Mouse (Mus musculus): Measurements from ENCODE around the gene Dynlrb1.

The Dynlrb1 gene

DNA sequence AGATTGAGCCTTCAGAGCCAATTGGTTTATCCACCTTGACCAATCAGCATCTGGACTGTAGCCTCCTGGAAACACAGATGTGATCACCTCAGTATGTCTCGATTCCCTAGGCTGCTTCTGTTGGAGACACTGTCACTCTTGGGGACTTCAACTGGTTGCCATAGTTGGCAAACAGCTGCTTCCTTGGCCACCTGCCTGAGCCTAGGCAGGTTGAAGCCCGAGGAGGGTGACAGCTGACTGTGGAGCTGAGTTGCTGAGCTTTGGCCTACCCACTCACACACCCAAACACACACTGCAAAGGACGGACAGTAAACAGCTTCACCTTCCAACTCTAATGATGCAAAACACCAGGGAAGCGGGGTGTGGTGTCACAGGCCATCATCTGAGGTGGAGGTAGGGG lies 47.5 kb downstream of the Dynlrb1 start:
- no peak for DNase-seq (ENCODE audit: low spot score)

DNA sequence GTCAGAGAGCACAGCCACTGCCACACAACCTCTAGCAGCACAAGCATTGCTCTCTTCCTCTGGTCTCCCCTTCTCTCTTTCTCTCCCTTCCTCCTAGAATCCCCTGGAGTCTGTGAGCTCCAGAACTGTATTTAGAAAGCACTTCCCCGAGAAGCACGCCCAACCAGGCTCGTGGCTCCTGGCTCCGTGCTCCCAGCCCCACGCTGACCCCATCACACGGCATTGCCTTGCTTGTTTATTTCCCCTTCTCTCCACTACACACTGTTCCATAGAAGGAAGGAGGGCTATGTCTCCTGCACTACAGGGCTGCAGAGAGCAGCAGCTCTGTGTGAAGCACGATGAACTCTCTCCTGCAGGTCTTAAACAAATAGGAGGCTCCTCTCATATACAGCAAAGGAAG lies 48.3 kb downstream of the Dynlrb1 start:
- no peak for DNase-seq (ENCODE audit: low spot score)

GRCm38 (mm10) chr2:155285744-155286143 lies 49.4 kb downstream of the Dynlrb1 start:
- no peak for DNase-seq (ENCODE audit: low spot score)

- DNase-seq (ENCODE audit: low spot score), result no peak
These were observed 51.3 kb downstream of the Dynlrb1 start for GRCm38 (mm10) chr2:155287456-155288250.

DNA sequence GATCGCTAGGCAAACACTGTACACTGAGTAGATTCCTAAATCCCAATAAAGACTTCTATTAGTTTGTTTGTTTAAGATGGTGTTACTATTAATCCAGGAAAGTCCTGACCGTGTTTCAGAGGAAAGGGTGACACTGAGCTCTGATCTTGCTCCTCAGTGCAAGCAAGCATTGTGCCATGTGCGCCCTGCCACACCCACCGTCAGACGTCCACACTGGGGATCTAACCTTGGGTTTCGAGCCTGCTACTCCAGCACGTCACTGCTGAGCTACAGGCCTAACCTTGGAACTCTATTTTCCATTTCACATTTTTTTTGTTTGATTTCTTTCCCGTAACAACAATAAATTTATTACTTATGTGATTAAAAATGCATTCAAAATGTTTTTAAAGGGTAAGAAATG lies 53.7 kb downstream of the Dynlrb1 start:
- DNase-seq (ENCODE audit: low spot score), result no peak

DNA sequence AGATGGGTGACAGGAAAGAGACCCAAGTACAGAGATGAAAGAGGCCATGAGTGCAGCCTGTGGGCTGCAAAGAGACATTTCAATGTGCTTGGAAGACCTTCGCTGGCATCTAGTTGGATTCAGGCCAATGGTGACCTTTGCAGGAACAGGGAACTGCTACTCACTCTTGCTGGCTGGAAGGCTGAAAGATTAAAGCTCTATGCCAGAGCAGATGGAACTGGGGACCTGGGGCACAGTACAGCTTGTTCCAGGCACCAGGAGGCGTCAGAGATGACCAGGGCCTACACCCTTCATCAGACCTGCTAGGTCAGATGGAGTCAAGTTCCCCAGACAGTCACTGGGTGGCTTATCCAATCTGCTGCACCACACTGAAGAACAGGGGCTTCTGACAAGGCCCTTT lies 57.0 kb downstream of the Dynlrb1 start:
- no peak for DNase-seq (ENCODE audit: low spot score)

DNA sequence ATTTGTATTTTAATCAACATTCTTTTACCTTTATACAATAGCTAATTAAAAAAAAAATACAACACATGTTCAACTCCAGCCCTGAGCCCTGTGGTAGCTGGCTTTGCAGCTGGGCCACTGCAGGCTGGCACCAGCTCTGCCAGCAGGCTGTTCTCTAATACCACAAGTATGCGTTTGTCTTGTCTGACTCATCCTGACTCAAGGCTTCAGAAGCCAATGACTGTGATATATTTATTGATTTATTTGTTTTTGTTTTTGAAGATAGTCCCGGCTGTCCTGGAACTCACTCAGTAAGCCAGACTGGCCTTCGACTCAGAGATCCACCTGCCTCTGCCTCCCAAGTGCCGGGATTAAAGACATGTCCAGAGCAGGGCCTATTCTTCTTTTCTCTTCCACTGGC lies 57.6 kb downstream of the Dynlrb1 start:
- no peak for DNase-seq (ENCODE audit: low spot score)

DNA sequence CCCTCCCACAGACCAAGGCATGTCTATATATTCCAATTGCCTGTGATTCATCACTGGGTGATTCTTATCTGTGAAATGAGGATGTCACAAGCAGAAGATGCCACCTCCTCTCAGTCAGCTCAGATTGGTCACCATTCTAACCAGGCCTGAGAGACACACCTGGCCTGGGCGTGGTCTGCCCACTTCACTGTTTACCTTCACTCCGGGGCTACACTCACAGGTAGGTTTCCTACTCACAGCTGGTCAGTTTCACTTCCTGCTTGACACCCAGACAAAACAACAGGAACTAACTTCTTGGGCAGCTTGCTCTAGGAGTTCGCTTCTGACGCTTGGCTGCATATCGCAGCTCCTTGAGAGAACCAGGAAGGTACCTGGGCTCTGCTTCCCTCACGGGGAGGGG lies 59.1 kb downstream of the Dynlrb1 start:
- peak; percentile 27 for DNase-seq (ENCODE audit: low spot score)

DNA sequence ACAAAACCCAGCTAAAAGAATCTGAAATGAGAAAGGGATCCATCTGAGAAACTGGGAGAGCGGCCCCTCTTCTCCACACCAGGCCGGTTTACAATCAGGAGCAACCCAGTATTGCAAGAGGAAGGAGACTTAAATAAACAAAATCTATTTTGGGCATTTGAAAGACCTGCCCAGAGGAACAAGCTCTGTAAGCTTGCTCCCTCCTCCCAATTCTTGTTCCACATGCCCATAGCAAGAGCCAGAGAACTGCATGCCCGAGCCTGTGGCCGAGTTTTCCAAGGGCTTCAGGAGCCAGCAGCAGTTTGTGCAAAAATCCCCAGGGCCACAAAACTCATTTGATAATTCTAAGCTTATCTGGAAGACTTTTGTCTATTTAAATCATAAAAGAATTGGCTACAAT lies 63.2 kb downstream of the Dynlrb1 start:
- DNase-seq (ENCODE audit: low spot score), result peak; percentile 50
